Comparison of ENCODE assay signal across 9 mouse cellular contexts in the genomic region with DNA sequence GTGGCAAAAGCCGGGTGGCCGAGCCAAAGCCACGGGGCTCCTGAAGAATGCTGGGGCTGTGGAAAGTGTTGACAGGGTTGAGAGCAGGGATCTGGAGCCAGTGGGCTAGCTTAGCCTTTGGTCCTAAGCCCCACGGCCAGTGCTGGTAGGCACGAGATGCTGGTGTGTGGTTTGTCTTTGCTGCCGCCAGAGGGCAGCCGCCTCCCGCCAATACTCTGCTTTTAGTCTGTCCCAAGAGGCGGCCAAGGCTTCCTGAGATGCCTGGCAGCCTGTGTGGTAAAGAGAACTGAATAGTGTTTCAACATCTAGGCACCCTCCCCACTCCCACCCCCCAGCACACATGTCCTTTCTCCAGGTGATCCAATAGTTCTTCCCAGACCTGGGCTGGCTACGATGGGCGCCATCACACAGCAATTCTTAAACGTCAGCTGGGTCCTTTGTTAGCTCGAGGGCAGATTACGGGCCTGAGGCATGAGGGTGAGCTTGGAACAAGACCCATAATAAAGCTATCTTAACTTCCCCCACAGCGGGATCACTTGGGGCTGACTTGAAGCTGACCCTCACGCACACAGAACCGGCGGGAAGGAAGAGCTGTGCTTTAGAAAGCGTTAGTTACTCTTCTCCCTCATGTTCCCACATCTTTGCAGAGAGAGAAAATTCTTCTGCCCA. TPM values are rescaled to one million over a fixed set of nuclear protein-coding genes. Genes with fewer than 3 reads are reported as not detected.
A peak's percentile ranks its signal among the peaks of the same experiment; 100 is the strongest.
DNase-seq lines count a peak whose midpoint lies in the region; ATAC-seq and TF ChIP-seq lines count a peak whose summit lies in the region.
"Had no signal": no experiment of that assay in that cellular context is flagged by ENCODE, and none has a peak within 500 bp of the region (broad histone marks: within the 10 kb centered on the region; RNA-seq: fewer than 3 reads in every experiment).

No protein-coding gene starts in this region.

- H3K4me3 ChIP-seq in embryonic facial prominence, embryonic 14.5 days (ENCODE audit: low read depth, low read length): no peak overlapping the region
- H3K4me3 ChIP-seq in heart, embryonic 13.5 days: no peak overlapping the region
- no peak overlapping the region for H3K4me3 ChIP-seq in kidney, postnatal 0 days (replicated peaks; ENCODE audit: low read depth, low read length)
- no peak overlapping the region for H3K4me3 ChIP-seq in liver, postnatal 0 days (ENCODE audit: low read depth, low read length)
- H3K4me3 ChIP-seq in neural tube, embryonic 15.5 days (replicated peaks): no peak overlapping the region
- H3K4me3 ChIP-seq in testis, adult 2 months (ENCODE audit: control insufficient read depth, low read depth, low read length): no peak overlapping the region; the same call in 1 of the 2 replicates
- H3K4me3 ChIP-seq: erythroblast, embryonic 14.5 days had no signal

- TF ChIP-seq POLR2A in testis, adult 2 months (IDR thresholded peaks at IDR 0.05; ENCODE audit: control insufficient read depth, low read depth, low read length): no peak

- peaks cover 8% of the 10 kb centered on the region; the same call in 1 of the 2 replicates for H3K4me1 ChIP-seq in embryonic facial prominence, embryonic 14.5 days (ENCODE audit: control insufficient read depth, insufficient read depth, low read length)
- H3K4me1 ChIP-seq in heart, embryonic 13.5 days: peaks cover 17% of the 10 kb centered on the region
- 0 out of 2 replicates have a peak, but pooled peaks cover 2% of the 10 kb centered on the region for H3K4me1 ChIP-seq in kidney, postnatal 0 days (replicated peaks; ENCODE audit: insufficient read depth, low read length)
- H3K4me1 ChIP-seq in liver, postnatal 0 days (ENCODE audit: insufficient read depth): no peaks in the 10 kb centered on the region
- peaks cover 34% of the 10 kb centered on the region for H3K4me1 ChIP-seq in neural tube, embryonic 15.5 days
- peaks cover 12% of the 10 kb centered on the region for H3K4me1 ChIP-seq in testis, adult 2 months (ENCODE audit: control insufficient read depth, insufficient read depth, low read length)

- H3K9me3 ChIP-seq in embryonic facial prominence, embryonic 14.5 days (ENCODE audit: control insufficient read depth, low read length): no peaks in the 10 kb centered on the region
- H3K9me3 ChIP-seq in heart, embryonic 13.5 days: no peaks in the 10 kb centered on the region
- H3K9me3 ChIP-seq in kidney, postnatal 0 days (replicated peaks; ENCODE audit: low read length): no peaks in the 10 kb centered on the region
- no peaks in the 10 kb centered on the region for H3K9me3 ChIP-seq in liver, postnatal 0 days (ENCODE audit: low read length)
- no peaks in the 10 kb centered on the region for H3K9me3 ChIP-seq in neural tube, embryonic 15.5 days (replicated peaks)

- peak; percentile 83 for ATAC-seq in embryonic facial prominence, embryonic 14.5 days (ENCODE audit: low read depth)
- ATAC-seq in heart, embryonic 13.5 days (ENCODE audit: extremely low read depth, insufficient number of reproducible peaks, low FRiP score, low TSS enrichment): 0 out of 2 replicates have a peak, but pooled peaks have one; percentile 16
- ATAC-seq in kidney, postnatal 0 days (replicated peaks; ENCODE audit: low FRiP score, low read depth): peak; percentile 65
- ATAC-seq in liver, postnatal 0 days: peak; percentile 41; the same call in 1 of the 2 replicates
- peak; percentile 67 for ATAC-seq in neural tube, embryonic 15.5 days (ENCODE audit: low FRiP score)

- no peaks in the 10 kb centered on the region for H3K27me3 ChIP-seq in embryonic facial prominence, embryonic 14.5 days (replicated peaks; ENCODE audit: control insufficient read depth, insufficient read depth, low read length)
- peaks cover 51% of the 10 kb centered on the region for H3K27me3 ChIP-seq in heart, embryonic 13.5 days (replicated peaks)
- H3K27me3 ChIP-seq in kidney, postnatal 0 days (ENCODE audit: insufficient read depth, low read length): no peaks in the 10 kb centered on the region
- peaks cover 22% of the 10 kb centered on the region for H3K27me3 ChIP-seq in liver, postnatal 0 days (ENCODE audit: insufficient read depth, low read length)
- peaks cover 18% of the 10 kb centered on the region for H3K27me3 ChIP-seq in neural tube, embryonic 15.5 days (replicated peaks)
- no peaks in the 10 kb centered on the region for H3K27me3 ChIP-seq in testis, adult 2 months (ENCODE audit: control insufficient read depth, insufficient read depth, low read length)

- 27% methylated on average over 19 of the region's 19 CpGs for WGBS in embryonic facial prominence, embryonic 14.5 days
- 30% methylated on average over 19 of the region's 19 CpGs for WGBS in heart, embryonic 13.5 days
- WGBS in kidney, postnatal 0 days: 26% methylated on average over 19 of the region's 19 CpGs
- 36% methylated on average over 19 of the region's 19 CpGs for WGBS in liver, postnatal 0 days (ENCODE audit: insufficient replicate concordance)
- WGBS in neural tube, embryonic 15.5 days: 19% methylated on average over 19 of the region's 19 CpGs

- no peak overlapping the region for H3K9ac ChIP-seq in embryonic facial prominence, embryonic 14.5 days (ENCODE audit: low read depth, low read length)
- no peak overlapping the region for H3K9ac ChIP-seq in heart, embryonic 13.5 days
- H3K9ac ChIP-seq in kidney, postnatal 0 days (ENCODE audit: low read depth, low read length): no peak overlapping the region
- no peak overlapping the region for H3K9ac ChIP-seq in liver, postnatal 0 days (replicated peaks)
- H3K9ac ChIP-seq in neural tube, embryonic 15.5 days (replicated peaks): no peak overlapping the region

- H3K27ac ChIP-seq in embryonic facial prominence, embryonic 14.5 days (replicated peaks; ENCODE audit: low read depth, low read length): no peak overlapping the region
- H3K27ac ChIP-seq in heart, embryonic 13.5 days (replicated peaks): no peak overlapping the region
- no peak overlapping the region for H3K27ac ChIP-seq in kidney, postnatal 0 days
- no peak overlapping the region for H3K27ac ChIP-seq in liver, postnatal 0 days (ENCODE audit: low read depth)
- H3K27ac ChIP-seq in neural tube, embryonic 15.5 days (replicated peaks): no peak overlapping the region
- H3K27ac ChIP-seq in testis, adult 2 months (ENCODE audit: control insufficient read depth, insufficient read depth, low read depth, low read length): no peak overlapping the region

- no peak for TF ChIP-seq EP300 in liver, postnatal 0 days (IDR thresholded peaks at IDR 0.05; ENCODE audit: low read depth)

- H3K4me2 ChIP-seq in embryonic facial prominence, embryonic 14.5 days (ENCODE audit: low read depth, low read length): no peak overlapping the region
- H3K4me2 ChIP-seq in heart, embryonic 13.5 days: no peak overlapping the region
- H3K4me2 ChIP-seq in kidney, postnatal 0 days (ENCODE audit: low read length): no peak overlapping the region
- H3K4me2 ChIP-seq in liver, postnatal 0 days (ENCODE audit: low read depth, low read length): no peak overlapping the region
- H3K4me2 ChIP-seq in neural tube, embryonic 15.5 days: no peak overlapping the region

- peak; percentile 70 for DNase-seq in A20 (ENCODE audit: low read depth, low spot score)
- DNase-seq in adrenal gland, postnatal 25 days: peak; percentile 76
- peak; percentile 90 for DNase-seq in embryonic facial prominence, embryonic 14.5 days (ENCODE audit: low spot score)
- peak; percentile 92 for DNase-seq in kidney, postnatal 0 days (ENCODE audit: low spot score)
- DNase-seq in liver, postnatal 0 days: peak; percentile 71

- H3K36me3 ChIP-seq in embryonic facial prominence, embryonic 14.5 days (ENCODE audit: control insufficient read depth, insufficient read depth, low read length): no peaks in the 10 kb centered on the region
- H3K36me3 ChIP-seq in heart, embryonic 13.5 days: no peaks in the 10 kb centered on the region
- no peaks in the 10 kb centered on the region for H3K36me3 ChIP-seq in kidney, postnatal 0 days (ENCODE audit: insufficient read depth, low read length)
- no peaks in the 10 kb centered on the region for H3K36me3 ChIP-seq in liver, postnatal 0 days (replicated peaks; ENCODE audit: insufficient read depth, low read length)
- no peaks in the 10 kb centered on the region for H3K36me3 ChIP-seq in neural tube, embryonic 15.5 days
- H3K36me3 ChIP-seq in testis, adult 2 months (ENCODE audit: control insufficient read depth, insufficient read depth, low read length): no peaks in the 10 kb centered on the region

- peak; percentile 93 for TF ChIP-seq CTCF in kidney, postnatal 0 days (IDR thresholded peaks at IDR 0.05; ENCODE audit: low read depth)
- peak; percentile 90 for TF ChIP-seq CTCF in liver, postnatal 0 days (IDR thresholded peaks at IDR 0.05; ENCODE audit: low read depth)
- TF ChIP-seq CTCF in testis, adult 2 months (IDR thresholded peaks at IDR 0.05; ENCODE audit: control insufficient read depth, insufficient read depth, insufficient replicate concordance, low read depth, low read length): peak; percentile 85; the same call in 1 of the 2 replicates

RNA-seq across cellular contexts. Expression of a gene that starts 25.0 kb away (rescaled TPM):
- total RNA-seq in adrenal gland, postnatal 25 days (2021): 1.6 and 2.1 TPM in 2 replicates
- 10.5 and 16.1 TPM in 2 replicates for polyA plus RNA-seq in embryonic facial prominence, embryonic 14.5 days (2014; fragmentation: Nextera tagmentation; extraction: Ambion mirVana)
- 0.78 and 1.8 TPM in 2 replicates for polyA plus RNA-seq in heart, embryonic 13.5 days (2015; fragmentation: Nextera tagmentation; extraction: Ambion mirVana)
- polyA plus RNA-seq in kidney, postnatal 0 days (2015; fragmentation: Nextera tagmentation; extraction: Ambion mirVana): 12.2 and 13.2 TPM in 2 replicates
- polyA plus RNA-seq in liver, postnatal 0 days (2015; fragmentation: Nextera tagmentation; extraction: Ambion mirVana): not detected in 2 replicates
- 20.6 and 21.5 TPM in 2 replicates for polyA plus RNA-seq in neural tube, embryonic 15.5 days (2015; fragmentation: Nextera tagmentation; extraction: Ambion mirVana)
- polyA plus RNA-seq in testis, adult 2 months (2012; rRNA removed): 3.9 and 6.4 TPM in 2 replicates
- polyA plus RNA-seq: erythroblast, embryonic 14.5 days had no signal

RNA-seq across cellular contexts. Expression of a gene that starts 32.4 kb away (rescaled TPM):
- total RNA-seq in adrenal gland, postnatal 25 days (2021): 6,596 and 7,089 TPM in 2 replicates
- polyA plus RNA-seq in embryonic facial prominence, embryonic 14.5 days (2014; fragmentation: Nextera tagmentation; extraction: Ambion mirVana): 5.9 and 7.0 TPM in 2 replicates
- polyA plus RNA-seq in heart, embryonic 13.5 days (2015; fragmentation: Nextera tagmentation; extraction: Ambion mirVana): 0.09 and 0.23 TPM in 2 replicates
- polyA plus RNA-seq in kidney, postnatal 0 days (2015; fragmentation: Nextera tagmentation; extraction: Ambion mirVana): 0.31 and 0.64 TPM in 2 replicates
- polyA plus RNA-seq in liver, postnatal 0 days (2015; fragmentation: Nextera tagmentation; extraction: Ambion mirVana): 0.43 and 0.51 TPM in 2 replicates
- 1.9 and 4.9 TPM in 2 replicates for polyA plus RNA-seq in neural tube, embryonic 15.5 days (2015; fragmentation: Nextera tagmentation; extraction: Ambion mirVana)
- 90.1 and 93.4 TPM in 2 replicates for polyA plus RNA-seq in testis, adult 2 months (2012; rRNA removed)

Comparison
In these comparisons a context has a peak if more than half of its experiments do, and no peak if none do; other contexts are left out.
1. ATAC-seq: peak in every context shown above with its lines; median percentile 83 in embryonic facial prominence, embryonic 14.5 days; 67 in neural tube, embryonic 15.5 days; 65 in kidney, postnatal 0 days; 41 in liver, postnatal 0 days; 16 in heart, embryonic 13.5 days.
2. RNA of a gene that starts 32.4 kb away (polyA plus RNA-seq): 90.1 to 93.4 TPM in testis, adult 2 months; 5.9 to 7.0 TPM in embryonic facial prominence, embryonic 14.5 days, 1.9 to 4.9 TPM in neural tube, embryonic 15.5 days, 0.31 to 0.64 TPM in kidney, postnatal 0 days, 0.43 to 0.51 TPM in liver, postnatal 0 days and 0.09 to 0.23 TPM in heart, embryonic 13.5 days; every median in the first group is over 10 times any median in the second.
3. Peak in every context shown above with its lines, with median percentiles within 50 percentile points of each other: DNase-seq and CTCF ChIP-seq.